Mouse (Mus musculus) kidney, embryonic 15.5 days (tissue): ENCODE data around the gene Mef2c. TPM values are rescaled to one million over a fixed set of nuclear protein-coding genes. Genes with fewer than 3 reads are reported as not detected.

ENCODE experiments used
- ATAC-seq: fragments of 200-750 bp; cut with Nextera tagmentation; replicated peaks from 2 replicates; pipeline ENCODE4 v1.8.0; 2017; ENCODE audit warnings: moderate TSS enrichment; ENCODE audit not compliant: low FRiP score
- H3K27ac ChIP-seq: fragments of 300-500 bp; sonication (generic); 2 replicates; pipeline ENCODE4 v1.5.1; 2015; ENCODE audit warnings: mild to moderate bottlenecking, inconsistent platforms
- H3K27me3 ChIP-seq: fragments of 300-500 bp; sonication (generic); 2 replicates; pipeline ENCODE4 v1.6.1; 2015; ENCODE audit warnings: inconsistent platforms
- H3K36me3 ChIP-seq: fragments of 300-500 bp; sonication (generic); 2 replicates; pipeline ENCODE4 v1.6.1; 2015; ENCODE audit warnings: inconsistent platforms
- H3K4me1 ChIP-seq: fragments of 300-500 bp; sonication (generic); 2 replicates; pipeline ENCODE4 v1.6.1; 2015; ENCODE audit warnings: inconsistent platforms
- H3K4me2 ChIP-seq: fragments of 300-500 bp; sonication (generic); 2 replicates; pipeline ENCODE4 v1.6.1; 2015; ENCODE audit warnings: moderate library complexity, mild to moderate bottlenecking, inconsistent platforms
- H3K4me3 ChIP-seq: fragments of 300-500 bp; sonication (generic); replicated peaks from 2 replicates; pipeline ENCODE4 v1.5.1; 2015; ENCODE audit warnings: mild to moderate bottlenecking, inconsistent platforms
- H3K9ac ChIP-seq: fragments of 300-500 bp; sonication (generic); 2 replicates; pipeline ENCODE4 v1.6.1; 2015; ENCODE audit warnings: mild to moderate bottlenecking, inconsistent platforms
- H3K9me3 ChIP-seq: fragments of 300-500 bp; sonication (generic); replicated peaks from 2 replicates; pipeline ENCODE4 v1.6.1; 2016; ENCODE audit warnings: inconsistent platforms
- WGBS: fragments of 180-500 bp; shearing (Covaris S2); methylation state at CpG from one replicate; pipeline ENCODE4 v1.1.7; 2015; ENCODE audit warnings: mixed read lengths; 5-methylcytosine and 5-hydroxymethylcytosine counted together
- polyA plus RNA-seq: library from polyadenylated mRNA; unstranded; fragments of >200 nt; fragmentation: Nextera tagmentation; extraction: Ambion mirVana; gene quantifications from 2 replicates; pipeline ENCODE4 v1.2.1, GENCODE M21; 2015

Gene Mef2c
- polyA plus RNA-seq, 1 experiment from 2014 or later = 53.6 TPM

- no peaks in the 10 kb centered on the region for H3K36me3 ChIP-seq
- no peak overlapping the region for H3K4me3 ChIP-seq
- no peak overlapping the region for H3K9ac ChIP-seq
- H3K9me3 ChIP-seq = no peaks in the 10 kb centered on the region
- ATAC-seq = no peak
- WGBS = 79% methylated on average over 2 of the region's 2 CpGs
- no peak overlapping the region for H3K4me2 ChIP-seq
- H3K27me3 ChIP-seq = no peaks in the 10 kb centered on the region
- no peaks in the 10 kb centered on the region for H3K4me1 ChIP-seq
- H3K27ac ChIP-seq = no peak overlapping the region
These were observed 59.4 kb downstream of the Mef2c start for GRCm38 (mm10) chr13:83563261-83563660.

GRCm38 (mm10) chr13:83565732-83566131, 61.9 kb downstream of the Mef2c start:
- no peak; the same call in 1 of the 2 replicates for ATAC-seq
- no peaks in the 10 kb centered on the region for H3K36me3 ChIP-seq
- 64% methylated on average over 3 of the region's 3 CpGs for WGBS
- H3K27ac ChIP-seq = peak overlapping the region; percentile 48
- H3K9me3 ChIP-seq = no peaks in the 10 kb centered on the region
- H3K9ac ChIP-seq = no peak overlapping the region
- no peak overlapping the region for H3K4me3 ChIP-seq
- H3K27me3 ChIP-seq = no peaks in the 10 kb centered on the region
- H3K4me1 ChIP-seq = no peaks in the 10 kb centered on the region
- no peak overlapping the region for H3K4me2 ChIP-seq

- whole genome bisulfite sequencing = 47% methylated on average over 4 of the region's 4 CpGs
- ATAC-seq = no peak
- H3K27me3 ChIP-seq = no peaks in the 10 kb centered on the region
These were observed 62.3 kb downstream of the Mef2c start for GRCm38 (mm10) chr13:83566180-83566579.

GRCm38 (mm10) chr13:83566834-83567534, 63.1 kb downstream of the Mef2c start:
- Histone ChIP-seq H3K4me2 (no peak overlapping the region), H3K9ac (no peak overlapping the region), H3K36me3 (no peaks in the 10 kb centered on the region), H3K4me3 (no peak overlapping the region), H3K4me1 (no peaks in the 10 kb centered on the region), H3K27me3 (no peaks in the 10 kb centered on the region), H3K27ac (no peak overlapping the region), H3K9me3 (no peaks in the 10 kb centered on the region)
- no peak for ATAC-seq
- 66% methylated on average over 8 of the region's 8 CpGs for WGBS

More at GRCm38 (mm10) chr13:83566180-83566579, 62.3 kb downstream of the Mef2c start:
- no peak overlapping the region for H3K4me3 ChIP-seq
- no peaks in the 10 kb centered on the region for H3K9me3 ChIP-seq
- no peak overlapping the region for H3K4me2 ChIP-seq
- H3K9ac ChIP-seq = no peak overlapping the region
- no peaks in the 10 kb centered on the region for H3K36me3 ChIP-seq
- H3K4me1 ChIP-seq = no peaks in the 10 kb centered on the region
- H3K27ac ChIP-seq = peak overlapping the region; percentile 48; the same call in 1 of the 2 replicates

- no peak overlapping the region for H3K9ac ChIP-seq
- H3K4me1 ChIP-seq = no peaks in the 10 kb centered on the region
- ATAC-seq = no peak
- no peak overlapping the region for H3K4me3 ChIP-seq
- no peaks in the 10 kb centered on the region for H3K9me3 ChIP-seq
- WGBS = 77% methylated on average over 3 of the region's 3 CpGs
- no peak overlapping the region for H3K27ac ChIP-seq
- H3K27me3 ChIP-seq = no peaks in the 10 kb centered on the region
- H3K36me3 ChIP-seq = no peaks in the 10 kb centered on the region
- H3K4me2 ChIP-seq = no peak overlapping the region
These were observed 63.8 kb downstream of the Mef2c start for GRCm38 (mm10) chr13:83567681-83568080.

- Histone ChIP-seq H3K9ac (no peak overlapping the region), H3K27me3 (no peaks in the 10 kb centered on the region), H3K9me3 (no peaks in the 10 kb centered on the region), H3K27ac (no peak overlapping the region), H3K4me1 (no peaks in the 10 kb centered on the region), H3K4me3 (no peak overlapping the region), H3K36me3 (no peaks in the 10 kb centered on the region), H3K4me2 (no peak overlapping the region)
- WGBS = 76% methylated on average over 11 of the region's 11 CpGs
- ATAC-seq = no peak
These were observed 65.0 kb downstream of the Mef2c start for GRCm38 (mm10) chr13:83568759-83569256.

GRCm38 (mm10) chr13:83571973-83572447, 68.2 kb downstream of the Mef2c start:
- H3K9me3 ChIP-seq = no peaks in the 10 kb centered on the region
- no peaks in the 10 kb centered on the region for H3K36me3 ChIP-seq
- no peak overlapping the region for H3K4me3 ChIP-seq
- H3K27me3 ChIP-seq = no peaks in the 10 kb centered on the region
- 0 out of 2 replicates have a peak overlapping the region, but pooled peaks have one; percentile 9 for H3K4me2 ChIP-seq
- no peak overlapping the region for H3K9ac ChIP-seq
- peak; percentile 89 for ATAC-seq
- WGBS = 36% methylated on average over 7 of the region's 7 CpGs
- no peaks in the 10 kb centered on the region for H3K4me1 ChIP-seq
- H3K27ac ChIP-seq = peak overlapping the region; percentile 73

- Histone ChIP-seq H3K4me1 (no peaks in the 10 kb centered on the region), H3K9ac (no peak overlapping the region), H3K4me2 (0 out of 2 replicates have a peak overlapping the region, but pooled peaks have one; percentile 9), H3K4me3 (no peak overlapping the region), H3K27ac (peak overlapping the region; percentile 73; the same call in 1 of the 2 replicates), H3K27me3 (no peaks in the 10 kb centered on the region), H3K36me3 (no peaks in the 10 kb centered on the region), H3K9me3 (no peaks in the 10 kb centered on the region)
- WGBS = 62% methylated on average over 5 of the region's 5 CpGs
- ATAC-seq = no peak; the same call in 1 of the 2 replicates
These were observed 68.6 kb downstream of the Mef2c start for GRCm38 (mm10) chr13:83572469-83572868.

- no peak overlapping the region for H3K4me2 ChIP-seq
- 55% methylated on average over 4 of the region's 4 CpGs for WGBS
- H3K36me3 ChIP-seq = no peaks in the 10 kb centered on the region
- no peak overlapping the region for H3K27ac ChIP-seq
- no peaks in the 10 kb centered on the region for H3K9me3 ChIP-seq
- H3K4me1 ChIP-seq = no peaks in the 10 kb centered on the region
- no peaks in the 10 kb centered on the region for H3K27me3 ChIP-seq
- H3K9ac ChIP-seq = no peak overlapping the region
- 0 out of 2 replicates have a peak, but pooled peaks have one; percentile 35 for ATAC-seq
- H3K4me3 ChIP-seq = no peak overlapping the region
These were observed 69.5 kb downstream of the Mef2c start for GRCm38 (mm10) chr13:83573327-83573726.

GRCm38 (mm10) chr13:83573855-83574583, 70.2 kb downstream of the Mef2c start:
- no peak overlapping the region for H3K27ac ChIP-seq
- H3K9me3 ChIP-seq = no peaks in the 10 kb centered on the region
- no peak overlapping the region for H3K4me2 ChIP-seq
- no peaks in the 10 kb centered on the region for H3K4me1 ChIP-seq
- 43% methylated on average over 8 of the region's 8 CpGs for WGBS
- no peak overlapping the region for H3K9ac ChIP-seq
- no peaks in the 10 kb centered on the region for H3K27me3 ChIP-seq
- H3K4me3 ChIP-seq = no peak overlapping the region
- H3K36me3 ChIP-seq = no peaks in the 10 kb centered on the region
- no peak for ATAC-seq

- H3K4me1 ChIP-seq = no peaks in the 10 kb centered on the region
- H3K4me3 ChIP-seq = no peak overlapping the region
- no peaks in the 10 kb centered on the region for H3K27me3 ChIP-seq
- H3K9me3 ChIP-seq = no peaks in the 10 kb centered on the region
- no peak overlapping the region for H3K4me2 ChIP-seq
- H3K9ac ChIP-seq = no peak overlapping the region
- H3K27ac ChIP-seq = no peak overlapping the region
- WGBS = 75% methylated on average over 8 of the region's 8 CpGs
- no peak for ATAC-seq
- H3K36me3 ChIP-seq = no peaks in the 10 kb centered on the region
These were observed 71.0 kb downstream of the Mef2c start for GRCm38 (mm10) chr13:83574866-83575265.

- Histone ChIP-seq H3K4me1 (no peaks in the 10 kb centered on the region), H3K4me2 (no peak overlapping the region), H3K4me3 (no peak overlapping the region), H3K36me3 (no peaks in the 10 kb centered on the region), H3K27me3 (no peaks in the 10 kb centered on the region), H3K27ac (no peak overlapping the region), H3K9me3 (no peaks in the 10 kb centered on the region), H3K9ac (no peak overlapping the region)
- 92% methylated on average over 3 of the region's 3 CpGs for WGBS
- no peak for ATAC-seq
These were observed 75.6 kb downstream of the Mef2c start for GRCm38 (mm10) chr13:83579410-83579809.
